Mouse (Mus musculus): ENCODE data around the gene Tbcel.

Gene Tbcel

GRCm38 (mm10) chr9:42454364-42454763 lies 53.2 kb downstream of the Tbcel start:
- in situ Hi-C loops (cut with MboI; ENCODE audit: low sequenced_read_pairs): no loop called here

DNA sequence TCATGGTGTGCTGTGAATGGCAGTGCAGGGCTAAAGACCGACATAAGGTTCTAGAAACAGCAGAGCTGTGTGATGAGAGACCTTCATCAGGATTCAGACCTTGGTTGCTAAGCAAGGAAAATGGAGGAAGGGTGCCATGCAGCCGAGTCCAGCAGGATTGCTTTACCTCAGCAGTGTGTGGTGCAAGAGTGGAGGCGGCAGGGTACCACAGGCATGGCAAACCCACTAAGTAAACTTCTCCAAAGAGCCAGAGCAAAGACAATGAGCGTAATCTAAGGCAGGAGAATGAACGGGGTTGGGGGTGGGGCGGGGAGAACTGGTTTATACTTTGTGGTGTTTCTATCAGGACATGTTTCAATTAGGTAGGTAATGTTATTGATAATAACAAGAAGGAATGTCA lies 58.6 kb downstream of the Tbcel start:
- in situ Hi-C loops (cut with MboI; ENCODE audit: low sequenced_read_pairs): no loop called here

GRCm38 (mm10) chr9:42442100-42442499 lies 65.5 kb downstream of the Tbcel start:
- in situ Hi-C loops (cut with MboI; ENCODE audit: low sequenced_read_pairs): no loop called here

DNA sequence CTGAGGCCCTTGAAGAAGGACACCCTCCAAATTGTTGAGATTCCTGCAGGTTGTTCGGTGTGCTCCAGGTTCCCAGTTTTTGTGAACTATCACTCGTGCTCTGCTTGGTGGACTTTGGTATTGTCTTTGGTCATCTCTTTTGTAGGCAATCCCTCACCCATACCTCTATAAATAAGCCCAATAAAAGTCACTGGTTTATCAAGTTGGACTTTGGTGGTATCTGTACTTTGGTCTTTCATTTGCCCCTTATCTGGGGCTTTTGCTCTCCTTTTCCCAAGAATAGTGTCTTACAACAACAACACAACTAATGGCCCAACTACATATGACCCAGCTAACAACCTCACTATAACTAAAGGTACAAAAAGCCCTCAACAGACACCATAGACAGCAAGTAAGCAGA lies 66.4 kb downstream of the Tbcel start:
- in situ Hi-C loops (cut with MboI; ENCODE audit: low sequenced_read_pairs): no loop called here

- in situ Hi-C loops (cut with MboI; ENCODE audit: low sequenced_read_pairs): no loop called here
These were observed 68.2 kb downstream of the Tbcel start for GRCm38 (mm10) chr9:42439446-42439845.

GRCm38 (mm10) chr9:42432155-42432554 lies 75.5 kb downstream of the Tbcel start:
- in situ Hi-C loops (cut with MboI; ENCODE audit: low sequenced_read_pairs): no loop called here

GRCm38 (mm10) chr9:42431606-42432005 lies 76.0 kb downstream of the Tbcel start:
- in situ Hi-C loops (cut with MboI; ENCODE audit: low sequenced_read_pairs): no loop called here

DNA sequence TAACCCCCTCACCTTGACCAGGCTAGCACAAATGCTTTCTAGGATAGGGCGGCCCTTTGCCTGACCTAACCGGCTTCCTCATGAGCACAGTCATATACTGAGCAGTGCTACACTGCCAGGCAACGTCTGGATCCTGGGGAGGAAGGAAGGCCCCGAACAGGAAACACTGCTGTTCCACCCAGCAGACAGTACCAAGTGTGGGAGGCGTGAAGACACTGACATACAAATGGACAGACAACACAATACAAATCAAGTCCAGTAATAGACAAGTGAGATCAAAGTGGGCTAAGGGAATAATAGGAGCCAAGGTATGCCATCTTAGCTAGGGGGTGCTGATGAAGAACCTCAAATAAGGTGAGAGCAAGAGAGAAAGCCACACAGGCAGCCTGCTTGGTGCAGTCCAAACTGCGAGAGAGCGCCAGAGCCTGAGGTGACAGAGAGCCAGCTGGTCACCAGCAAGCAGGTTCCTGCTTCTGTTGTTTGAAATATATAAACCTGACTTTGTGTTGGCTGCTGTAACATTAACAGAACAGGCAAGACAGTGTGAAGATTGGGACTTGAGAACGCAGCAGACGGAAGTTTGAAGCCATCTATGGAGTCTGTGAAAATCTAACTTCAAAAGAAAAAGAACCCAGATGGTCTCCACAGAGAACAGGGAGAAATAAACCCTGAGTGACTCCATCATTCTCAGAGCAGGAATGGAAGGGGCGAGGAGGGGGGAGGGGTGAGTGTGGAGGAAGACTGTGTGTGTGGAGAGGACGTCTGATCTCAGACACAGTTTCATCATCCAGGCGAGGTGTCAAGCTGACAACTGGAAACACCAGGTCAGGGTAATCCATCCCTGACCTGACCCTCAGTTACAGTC lies 79.3 kb downstream of the Tbcel start:
- in situ Hi-C loops (cut with MboI; ENCODE audit: low sequenced_read_pairs): no loop called here

GRCm38 (mm10) chr9:42426661-42427358 lies 80.8 kb downstream of the Tbcel start:
- in situ Hi-C loops (cut with MboI; ENCODE audit: low sequenced_read_pairs): no loop called here

- in situ Hi-C loops (cut with MboI; ENCODE audit: low sequenced_read_pairs): no loop called here
These were observed 84.0 kb downstream of the Tbcel start for GRCm38 (mm10) chr9:42423649-42424048.

DNA sequence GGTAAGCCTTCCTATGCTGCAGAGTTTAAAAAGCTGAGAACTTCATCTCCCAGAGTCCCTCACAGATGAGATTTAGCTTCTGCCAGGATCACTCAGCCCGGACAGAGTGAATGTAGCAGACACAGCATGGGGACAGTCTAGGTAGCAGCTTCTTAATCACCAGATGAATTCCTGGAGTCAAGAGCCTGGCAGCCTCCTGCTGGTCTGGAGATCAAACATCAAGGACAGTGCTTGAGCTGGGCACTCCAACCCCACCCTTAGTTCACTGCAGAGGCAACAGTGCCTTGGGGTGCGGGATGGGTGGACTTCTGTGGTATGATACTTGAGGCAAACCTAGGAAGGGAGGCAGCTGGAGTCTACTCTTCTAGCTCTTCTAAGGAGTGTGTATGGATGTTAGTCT lies 87.9 kb downstream of the Tbcel start:
- in situ Hi-C loops (cut with MboI; ENCODE audit: low sequenced_read_pairs): no loop called here

- in situ Hi-C loops (cut with MboI; ENCODE audit: low sequenced_read_pairs): no loop called here
These were observed 88.8 kb downstream of the Tbcel start for GRCm38 (mm10) chr9:42418786-42419185.

GRCm38 (mm10) chr9:42417352-42417952 lies 90.2 kb downstream of the Tbcel start:
- in situ Hi-C loops (cut with MboI; ENCODE audit: low sequenced_read_pairs): no loop called here

DNA sequence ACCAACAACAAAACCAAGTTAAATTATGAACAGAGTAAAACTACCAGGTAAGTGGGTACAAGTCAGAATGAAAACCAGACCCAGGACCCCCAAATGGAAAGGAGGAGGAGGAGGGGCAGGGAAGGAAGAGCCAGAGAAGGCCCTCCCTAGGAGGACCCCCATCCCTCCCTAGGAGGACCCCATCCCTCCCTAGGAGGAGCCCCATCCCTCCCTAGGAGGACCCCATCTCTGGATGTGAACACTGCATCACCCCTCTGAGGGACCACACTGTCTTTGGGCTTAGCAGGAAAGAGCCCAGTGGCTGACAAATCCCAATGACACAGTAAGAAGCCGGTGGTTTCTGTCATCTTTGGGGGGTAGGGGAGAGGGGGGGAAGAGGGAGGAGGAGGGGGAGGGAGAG lies 92.4 kb downstream of the Tbcel start:
- in situ Hi-C loops (cut with MboI; ENCODE audit: low sequenced_read_pairs): no loop called here

- in situ Hi-C loops (cut with MboI; ENCODE audit: low sequenced_read_pairs): no loop called here
These were observed 94.3 kb downstream of the Tbcel start for GRCm38 (mm10) chr9:42413345-42413744.

- in situ Hi-C loops (cut with MboI; ENCODE audit: low sequenced_read_pairs): no loop called here
These were observed 96.3 kb downstream of the Tbcel start for GRCm38 (mm10) chr9:42411296-42411695.

DNA sequence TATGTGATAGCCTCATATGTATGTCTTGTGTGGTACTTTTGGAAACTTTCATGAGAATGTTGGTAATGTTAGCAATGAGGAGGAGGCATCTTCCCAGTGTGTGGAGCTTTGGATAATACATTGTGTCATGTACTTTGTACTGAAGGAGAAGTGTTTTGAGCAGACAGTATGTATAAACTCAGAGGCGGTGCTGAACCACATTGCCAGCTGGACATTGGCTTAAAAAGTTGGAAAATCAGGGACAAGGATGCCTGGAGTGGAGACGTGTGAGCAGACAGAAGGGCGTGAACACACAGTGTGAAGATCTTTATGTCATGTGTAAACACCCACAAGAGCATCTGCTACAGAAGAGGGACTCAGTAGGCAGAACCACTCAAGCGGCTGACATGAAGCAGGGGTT lies 101.9 kb downstream of the Tbcel start:
- in situ Hi-C loops (cut with MboI; ENCODE audit: low sequenced_read_pairs): no loop called here

DNA sequence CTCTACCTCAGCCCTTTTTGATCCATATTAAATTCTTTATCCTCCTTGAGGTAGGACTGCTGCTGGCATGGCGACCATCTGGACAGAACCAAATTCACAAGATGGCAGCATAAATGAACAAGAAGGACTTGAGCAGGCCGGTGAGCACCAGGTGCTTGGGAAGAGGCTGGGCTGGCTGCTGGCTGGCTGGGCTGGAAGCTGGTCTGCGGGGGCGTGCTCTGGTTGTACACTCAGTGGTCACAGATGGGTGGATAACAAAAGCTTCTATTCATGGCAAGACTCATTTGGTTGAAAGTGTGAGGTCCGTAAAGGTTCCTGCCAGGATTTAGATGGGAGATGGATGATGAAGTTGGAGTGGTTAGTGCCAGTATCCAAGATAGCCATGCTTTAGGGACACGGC lies 106.1 kb downstream of the Tbcel start:
- in situ Hi-C loops (cut with MboI; ENCODE audit: low sequenced_read_pairs): no loop called here

GRCm38 (mm10) chr9:42399829-42400228 lies 107.8 kb downstream of the Tbcel start, which contains the start of gene Tecta:
Gene Tecta (minus strand): TSS chr9:42399929.
- in situ Hi-C loops (cut with MboI; ENCODE audit: low sequenced_read_pairs): no loop called here

DNA sequence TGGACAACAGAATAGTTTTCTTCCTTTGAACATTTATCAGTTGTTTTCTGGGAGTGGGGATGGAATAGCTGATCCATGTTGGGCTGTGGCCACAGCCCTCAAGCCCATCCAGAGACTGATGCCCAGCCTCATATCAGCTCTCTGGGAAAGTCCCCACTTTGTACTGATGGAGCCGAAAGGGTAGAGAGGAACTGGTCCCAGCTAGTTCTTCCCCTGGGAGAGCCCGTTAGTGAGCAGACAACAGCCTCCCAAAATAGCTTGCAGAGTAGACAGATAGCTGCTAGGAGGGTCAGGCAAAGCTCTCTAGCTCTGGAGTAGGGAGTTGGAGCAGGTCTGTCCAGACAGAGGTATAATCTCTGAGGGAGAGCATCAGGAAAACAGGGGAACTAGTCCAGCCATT lies 111.5 kb downstream of the Tbcel start:
- in situ Hi-C loops (cut with MboI; ENCODE audit: low sequenced_read_pairs): no loop called here

GRCm38 (mm10) chr9:42394903-42395302 lies 112.7 kb downstream of the Tbcel start:
- in situ Hi-C loops (cut with MboI; ENCODE audit: low sequenced_read_pairs): no loop called here

- in situ Hi-C loops (cut with MboI; ENCODE audit: low sequenced_read_pairs): no loop called here
These were observed 113.3 kb downstream of the Tbcel start for GRCm38 (mm10) chr9:42394321-42394720.
